In the genomic region with DNA sequence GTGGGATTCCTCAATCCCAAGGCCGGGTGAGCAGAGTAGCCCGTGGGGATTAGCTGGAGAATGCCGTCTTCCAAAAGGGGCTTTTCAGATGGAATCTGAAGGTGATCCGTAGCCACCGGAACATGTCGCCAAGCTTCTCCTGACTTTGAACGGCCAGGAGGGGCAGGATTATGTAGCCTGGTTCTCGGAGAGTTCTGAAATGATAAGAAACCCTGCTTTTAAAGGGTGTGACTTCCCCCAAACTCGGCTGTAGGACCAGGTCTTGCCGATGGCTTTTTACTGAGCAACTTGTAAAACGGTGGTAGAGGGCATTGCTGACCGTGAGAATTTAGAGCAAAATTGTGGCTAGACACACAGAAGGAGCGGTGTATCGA, we compare ENCODE assay signal across 8 mouse cellular contexts. TPM values are rescaled to one million over a fixed set of nuclear protein-coding genes. Genes with fewer than 3 reads are reported as not detected.
DNase-seq lines count a peak whose midpoint lies in the region; ATAC-seq lines count a peak whose summit lies in the region.

No protein-coding gene starts in this region.

- peaks cover 64% of the 10 kb centered on the region for H3K4me1 ChIP-seq in megakaryocyte, embryonic 14.5 days
- H3K4me1 ChIP-seq in limb, embryonic 13.5 days = peaks cover 26% of the 10 kb centered on the region
- peaks cover 21% of the 10 kb centered on the region for H3K4me1 ChIP-seq in stomach, embryonic 15.5 days

- peaks cover 57% of the 10 kb centered on the region for H3K27me3 ChIP-seq in megakaryocyte, embryonic 14.5 days (replicated peaks)
- peaks cover 30% of the 10 kb centered on the region for H3K27me3 ChIP-seq in limb, embryonic 13.5 days
- peaks cover 6% of the 10 kb centered on the region; the same call in 1 of the 2 replicates for H3K27me3 ChIP-seq in stomach, embryonic 15.5 days (replicated peaks)

- peak overlapping the region; percentile 73 for H3K9ac ChIP-seq in limb, embryonic 13.5 days
- peak overlapping the region; percentile 71; the same call in 1 of the 2 replicates for H3K9ac ChIP-seq in stomach, embryonic 15.5 days

- WGBS in limb, embryonic 13.5 days = 5% methylated on average over 14 of the region's 14 CpGs
- WGBS in stomach, embryonic 15.5 days = 4% methylated on average over 14 of the region's 14 CpGs

- no peaks in the 10 kb centered on the region for H3K36me3 ChIP-seq in megakaryocyte, embryonic 14.5 days (replicated peaks; ENCODE audit: low read length)
- no peaks in the 10 kb centered on the region for H3K36me3 ChIP-seq in limb, embryonic 13.5 days
- H3K36me3 ChIP-seq in stomach, embryonic 15.5 days = no peaks in the 10 kb centered on the region

- peak overlapping the region; percentile 98 for H3K4me2 ChIP-seq in limb, embryonic 13.5 days (replicated peaks)
- peak overlapping the region; percentile 96 for H3K4me2 ChIP-seq in stomach, embryonic 15.5 days

- H3K27ac ChIP-seq in limb, embryonic 13.5 days = no peak overlapping the region
- peak overlapping the region; percentile 89 for H3K27ac ChIP-seq in stomach, embryonic 15.5 days

- peak overlapping the region; percentile 97 for H3K4me3 ChIP-seq in megakaryocyte, embryonic 14.5 days (replicated peaks)
- peak overlapping the region; percentile 78 for H3K4me3 ChIP-seq in limb, embryonic 13.5 days
- H3K4me3 ChIP-seq in stomach, embryonic 15.5 days (replicated peaks) = peak overlapping the region; percentile 74

- no peaks in the 10 kb centered on the region for H3K9me3 ChIP-seq in megakaryocyte, embryonic 14.5 days
- no peaks in the 10 kb centered on the region for H3K9me3 ChIP-seq in limb, embryonic 13.5 days
- no peaks in the 10 kb centered on the region for H3K9me3 ChIP-seq in stomach, embryonic 15.5 days

- peak; percentile 37 for DNase-seq in CD4-positive, CD25-positive, alpha-beta regulatory T cell, adult 2 months (ENCODE audit: low read depth, low spot score)
- DNase-seq in right cerebral cortex, postnatal 4 days = no peak
- no peak for DNase-seq in MN1 (ENCODE audit: low spot score)

- ATAC-seq in CD4-positive, CD25-positive, alpha-beta regulatory T cell, adult 4 months = no peak
- no peak for ATAC-seq in megakaryocyte, adult 5-6 weeks (ENCODE audit: poor library complexity, severe bottlenecking)
- no peak for ATAC-seq in limb, embryonic 13.5 days (ENCODE audit: low FRiP score, low read depth)
- no peak for ATAC-seq in stomach, embryonic 15.5 days (ENCODE audit: insufficient read depth, low FRiP score, low read depth)

RNA-seq across cellular contexts. Expression of a gene that starts 1.1 kb away (rescaled TPM):
- 1 to 10 TPM in 1 of 2 experiments, under 1 TPM in 1; 0.23 to 1.2 TPM for polyA plus RNA-seq in CD4-positive, CD25-positive, alpha-beta regulatory T cell, adult 4 months (2017; shearing (Covaris generic))
- polyA plus RNA-seq in megakaryocyte, embryonic 14.5 days (2012; ENCODE audit: insufficient read depth, low replicate concordance) = 1.4 and 1.8 TPM in 2 replicates
- 0.30 TPM in 1 of 2 replicates, not detected in the other for total RNA-seq in megakaryocyte, adult 5-6 weeks (2015)
- 0.26 TPM in 1 of 2 replicates, not detected in the other for total RNA-seq in megakaryocyte, adult 5-6 weeks (2017)
- polyA plus RNA-seq in limb, embryonic 13.5 days (2015; fragmentation: Nextera tagmentation; extraction: Ambion mirVana) = 2.7 and 3.7 TPM in 2 replicates
- 12.7 and 14.9 TPM in 2 replicates for polyA plus RNA-seq in stomach, embryonic 15.5 days (2015; fragmentation: Nextera tagmentation; extraction: Ambion mirVana)
